Mouse (Mus musculus) spleen, postnatal 4 days (tissue): ENCODE data around the gene Safb.

Experiments used
- DNase-seq, 2 experiments: peaks; one replicate each; pipeline ENCODE4 v3.0.0; 2022; ENCODE audit warnings: low spot score in 2 of 2

The Safb gene

GRCm38 (mm10) chr17:56560131-56560530 is 24.5 kb upstream of the Safb start:
- no peak for DNase-seq

- no peak for DNase-seq
These were observed 22.8 kb upstream of the Safb start for GRCm38 (mm10) chr17:56561866-56562265.

DNA sequence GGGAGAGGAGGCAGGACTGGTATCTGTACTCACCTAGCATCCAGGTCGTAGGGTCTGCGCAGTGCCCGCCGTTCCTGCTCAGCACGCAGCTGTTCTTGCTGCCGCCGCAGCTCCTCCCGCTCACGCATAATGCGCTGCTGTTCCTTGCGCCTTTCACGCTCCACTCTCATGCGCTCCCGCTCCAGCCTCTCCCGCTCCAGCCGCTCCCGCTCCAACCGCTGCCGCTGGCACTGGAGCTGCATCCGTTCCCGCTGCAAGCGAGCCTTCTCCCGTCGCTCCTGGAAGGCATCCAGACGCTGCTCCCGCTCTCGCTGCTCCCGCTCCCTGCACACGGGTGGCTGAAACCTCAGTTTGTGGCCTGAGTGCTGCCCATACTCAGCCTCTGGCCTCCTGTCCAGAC is 18.3 kb upstream of the Safb start:
- no peak for DNase-seq

- DNase-seq = no peak
These were observed 17.7 kb upstream of the Safb start for GRCm38 (mm10) chr17:56566918-56567317.

GRCm38 (mm10) chr17:56567370-56567769 is 17.3 kb upstream of the Safb start:
- no peak for DNase-seq

GRCm38 (mm10) chr17:56570287-56570686 is 14.3 kb upstream of the Safb start:
- DNase-seq = no peak

DNA sequence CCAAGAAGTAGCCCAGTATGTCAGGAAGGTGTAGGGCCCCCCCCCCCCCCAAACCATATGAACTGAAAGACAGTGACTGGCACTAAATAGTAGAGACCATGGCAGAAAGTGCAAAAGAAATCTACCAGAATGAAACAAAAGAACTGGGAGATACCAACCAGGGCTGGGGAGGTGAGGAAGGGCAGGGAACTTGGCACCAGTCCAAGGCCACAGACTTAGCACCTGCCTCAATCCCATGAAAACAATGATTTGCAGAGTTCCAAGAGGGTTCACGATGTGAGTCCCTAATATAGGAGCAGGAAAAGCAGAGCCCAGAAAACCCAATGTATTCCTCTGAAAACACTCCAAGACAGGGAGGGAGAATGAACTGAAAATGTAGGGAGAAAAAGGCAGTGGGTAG is 12.5 kb upstream of the Safb start:
- no peak for DNase-seq

DNA sequence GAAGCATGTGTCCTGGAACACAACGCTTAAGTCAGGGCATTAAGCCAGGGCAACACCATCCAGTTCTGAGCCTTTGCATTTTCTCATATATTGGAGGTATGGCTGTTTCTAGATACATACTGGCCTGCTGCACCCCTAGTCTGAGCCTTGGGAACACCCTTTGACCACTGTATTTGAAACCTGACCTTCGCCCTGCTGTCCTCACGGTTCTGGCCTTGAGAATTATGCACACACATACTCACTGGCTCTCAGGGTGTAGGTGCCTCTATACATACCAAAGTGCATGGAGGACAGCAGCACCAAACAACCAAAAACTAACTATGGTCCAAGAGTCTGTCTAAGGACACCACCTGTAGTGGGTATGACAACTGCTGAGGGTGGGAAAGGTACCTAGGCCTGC is 11.7 kb upstream of the Safb start:
- no peak for DNase-seq

DNA sequence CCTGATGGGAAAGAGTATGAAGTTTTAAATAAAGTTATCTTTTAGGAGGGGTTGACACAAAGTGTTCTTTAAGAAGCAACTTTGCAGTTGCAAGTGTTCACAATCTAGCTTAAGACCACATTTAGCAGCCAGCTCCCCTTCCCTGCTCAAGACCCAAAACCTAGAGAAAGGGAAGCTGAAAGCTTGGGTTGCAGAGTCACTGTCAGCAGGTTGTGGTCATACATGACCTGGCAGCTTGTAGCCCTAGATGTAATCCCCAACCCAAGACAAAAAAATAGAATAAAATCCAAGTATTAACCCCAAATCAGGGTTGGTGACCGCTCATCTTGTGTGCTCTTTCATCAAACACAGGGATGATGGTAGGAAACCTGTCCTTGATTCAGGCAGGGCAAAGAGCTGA is 1.6 kb upstream of the Safb start:
- DNase-seq = no peak

DNA sequence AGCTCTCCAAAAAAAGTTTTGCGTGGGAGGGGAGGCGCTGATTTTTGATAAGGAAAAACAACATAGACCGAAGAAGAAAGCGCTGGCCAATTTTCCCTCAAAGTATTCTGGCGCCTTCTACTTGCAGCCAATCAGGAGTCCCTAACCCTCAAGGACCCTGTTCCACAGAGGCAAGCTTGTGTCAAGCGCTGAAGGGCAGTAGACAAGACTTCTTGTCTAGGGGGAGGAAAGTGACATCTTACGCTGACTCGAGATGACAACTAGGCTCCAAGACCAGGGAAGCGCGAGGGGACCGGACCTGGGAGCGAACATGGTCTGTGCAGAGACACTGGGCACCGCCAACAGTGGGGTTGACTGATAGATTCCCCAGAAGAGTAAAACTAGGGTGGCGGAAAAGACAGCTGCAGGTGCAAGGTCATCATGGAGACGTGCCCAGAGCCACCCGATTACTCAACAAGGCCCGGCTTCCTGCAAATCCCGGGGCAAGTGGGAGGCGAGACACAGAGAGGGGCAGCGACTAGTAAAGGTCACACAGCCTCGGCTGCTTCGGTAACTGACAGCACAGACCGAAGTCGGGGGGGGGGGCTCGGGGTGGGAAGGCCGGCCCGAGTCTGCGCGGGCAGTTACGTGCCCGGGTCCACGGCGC is 891 bp upstream of the Safb start:
- DNase-seq = peak; percentile 54 to 75

GRCm38 (mm10) chr17:56585171-56585821 is 671 bp downstream of the Safb start:
- DNase-seq = peak; percentile 62 to 85

DNA sequence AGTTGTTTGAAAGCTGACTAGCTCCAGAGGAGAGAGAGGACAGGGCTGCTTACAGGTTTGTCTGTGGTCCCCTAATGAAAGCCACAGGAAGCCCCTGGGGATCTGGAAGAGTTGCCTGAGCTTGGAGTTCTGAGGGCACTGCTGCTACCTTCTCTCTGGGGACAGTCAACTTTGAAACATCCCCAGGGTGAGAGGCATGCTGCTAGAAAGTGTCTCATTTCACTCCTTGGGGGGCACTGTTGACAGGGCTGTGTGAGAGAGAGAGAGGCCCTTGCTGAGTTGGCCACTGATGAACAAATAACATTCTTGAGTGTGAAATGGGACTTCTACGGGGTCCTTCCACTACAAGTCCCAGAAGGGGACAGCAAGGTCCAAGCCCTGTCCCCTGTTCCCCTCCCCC is 3.1 kb downstream of the Safb start:
- DNase-seq = no peak

DNA sequence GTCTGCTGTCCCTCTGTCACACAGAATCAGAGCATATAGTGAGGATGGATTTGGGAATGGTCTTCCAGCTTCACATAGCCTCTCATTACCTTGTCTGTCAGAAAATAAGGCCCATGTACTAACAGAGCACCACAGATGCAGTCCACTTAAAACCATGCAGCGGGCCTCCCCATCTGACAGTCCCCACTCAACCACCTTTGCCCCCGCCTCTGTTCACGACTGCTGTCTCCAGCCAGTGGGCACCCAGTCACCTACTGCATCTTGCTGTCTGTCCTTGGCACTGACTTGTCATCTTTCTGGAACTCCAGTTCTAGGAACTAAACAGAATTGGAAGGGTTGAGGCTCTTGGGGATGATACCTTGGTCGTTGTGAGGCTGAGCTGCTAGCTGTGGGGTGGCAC is 4.3 kb downstream of the Safb start:
- DNase-seq = no peak

- DNase-seq = no peak
These were observed 7.9 kb downstream of the Safb start for GRCm38 (mm10) chr17:56592553-56592952.

- DNase-seq = no peak
These were observed 9.1 kb downstream of the Safb start for GRCm38 (mm10) chr17:56593527-56594271.

DNA sequence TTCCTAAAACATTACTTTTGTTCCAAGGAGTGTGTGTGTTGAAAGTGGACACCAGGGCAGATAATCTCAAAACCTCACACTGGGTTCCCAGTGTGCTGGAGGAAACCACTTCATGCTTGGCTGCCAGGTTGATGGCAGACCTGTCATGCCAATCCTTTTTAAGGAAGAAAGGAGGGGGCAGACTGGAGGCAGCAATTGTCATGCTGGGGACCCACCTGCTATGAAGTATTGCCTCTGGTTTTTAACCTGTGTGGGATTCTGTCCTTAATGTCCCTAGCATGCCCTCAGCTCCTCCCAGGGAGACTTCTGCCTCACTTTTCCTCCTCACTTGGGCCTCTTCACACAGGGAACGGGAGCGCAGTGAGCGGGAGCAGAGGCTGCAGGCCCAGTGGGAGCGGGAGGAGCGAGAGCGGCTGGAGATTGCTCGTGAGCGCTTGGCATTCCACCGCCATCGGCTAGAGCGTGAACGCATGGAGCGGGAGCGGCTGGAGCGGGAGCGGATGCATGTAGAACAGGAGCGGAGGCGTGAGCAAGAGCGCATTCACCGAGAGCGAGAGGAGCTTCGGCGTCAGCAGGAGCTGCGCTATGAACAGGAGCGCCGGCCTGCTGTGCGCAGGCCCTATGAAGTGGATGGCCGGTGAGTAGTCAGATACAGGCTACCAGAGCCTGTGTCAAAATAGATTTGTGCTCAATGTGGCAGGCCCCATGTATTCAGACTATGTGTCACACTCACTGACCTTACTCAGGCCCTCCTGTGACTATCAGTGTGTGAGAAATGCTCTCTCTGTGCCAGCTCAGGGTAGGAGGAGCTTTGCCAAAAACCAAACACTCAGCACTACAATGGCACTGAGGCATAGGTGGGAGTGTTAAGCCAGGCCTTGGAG is 18.8 kb downstream of the Safb start:
- no peak for DNase-seq

- no peak for DNase-seq
These were observed 19.4 kb downstream of the Safb start for GRCm38 (mm10) chr17:56604070-56604380.

GRCm38 (mm10) chr17:56604422-56604821 is 19.8 kb downstream of the Safb start:
- DNase-seq = no peak

- DNase-seq = no peak
These were observed 20.8 kb downstream of the Safb start for GRCm38 (mm10) chr17:56605431-56605830.

GRCm38 (mm10) chr17:56607521-56608062 is 23.0 kb downstream of the Safb start:
- no peak for DNase-seq

- DNase-seq = no peak
These were observed 24.1 kb downstream of the Safb start for GRCm38 (mm10) chr17:56608699-56609098.
